Mouse (Mus musculus) urinary bladder, postnatal 14 days (tissue): ENCODE measurements around the gene Dnm2.

Experiments used
- DNase-seq: peaks from one replicate; pipeline ENCODE4 v3.0.0; 2021; ENCODE audit warnings: low spot score

Dnm2 gene

DNA sequence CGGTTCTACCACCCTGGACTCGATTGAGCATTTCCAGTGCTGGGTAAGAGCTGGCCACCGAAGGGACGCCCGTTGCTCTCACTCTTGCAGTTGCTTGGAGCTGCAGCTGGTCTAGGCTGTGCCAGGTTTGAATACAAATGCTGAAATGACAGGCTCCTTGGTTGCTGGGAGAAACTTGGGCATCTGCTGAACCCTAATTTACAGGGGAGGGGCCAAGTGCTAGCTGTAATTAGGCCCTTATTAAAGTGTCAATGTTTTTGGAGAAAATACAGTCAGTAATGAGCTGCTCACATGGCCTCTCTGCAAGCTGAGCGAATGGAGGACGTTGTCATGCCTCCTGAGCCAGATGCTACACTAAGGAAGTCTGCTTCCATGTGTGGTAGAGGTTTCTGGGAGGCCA lies 6.0 kb downstream of the Dnm2 start:
- DNase-seq, result no peak

- no peak for DNase-seq
Observed at GRCm38 (mm10) chr9:21432066-21432465, 7.4 kb downstream of the Dnm2 start.

DNA sequence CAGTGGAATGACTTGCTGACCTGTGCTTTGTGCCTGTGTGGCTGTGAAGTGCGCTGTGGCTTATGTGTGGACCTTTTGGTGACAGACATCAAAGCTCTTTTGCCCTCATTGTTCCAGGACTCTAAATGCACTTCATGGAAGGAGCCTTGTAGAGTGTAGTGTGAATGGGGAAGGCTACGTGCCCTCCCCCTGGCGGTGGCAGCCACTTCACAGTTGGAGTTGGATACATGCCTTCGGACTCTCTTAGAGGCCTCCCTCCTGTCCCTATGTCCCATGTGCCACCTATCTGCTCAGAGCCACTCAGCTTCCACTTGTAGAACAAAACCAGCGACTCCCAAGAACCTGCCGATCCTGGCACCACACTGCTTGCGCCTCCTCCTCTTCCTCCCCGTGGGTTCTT lies 9.1 kb downstream of the Dnm2 start:
- no peak for DNase-seq

GRCm38 (mm10) chr9:21434410-21434809 lies 9.7 kb downstream of the Dnm2 start:
- DNase-seq, result no peak

DNA sequence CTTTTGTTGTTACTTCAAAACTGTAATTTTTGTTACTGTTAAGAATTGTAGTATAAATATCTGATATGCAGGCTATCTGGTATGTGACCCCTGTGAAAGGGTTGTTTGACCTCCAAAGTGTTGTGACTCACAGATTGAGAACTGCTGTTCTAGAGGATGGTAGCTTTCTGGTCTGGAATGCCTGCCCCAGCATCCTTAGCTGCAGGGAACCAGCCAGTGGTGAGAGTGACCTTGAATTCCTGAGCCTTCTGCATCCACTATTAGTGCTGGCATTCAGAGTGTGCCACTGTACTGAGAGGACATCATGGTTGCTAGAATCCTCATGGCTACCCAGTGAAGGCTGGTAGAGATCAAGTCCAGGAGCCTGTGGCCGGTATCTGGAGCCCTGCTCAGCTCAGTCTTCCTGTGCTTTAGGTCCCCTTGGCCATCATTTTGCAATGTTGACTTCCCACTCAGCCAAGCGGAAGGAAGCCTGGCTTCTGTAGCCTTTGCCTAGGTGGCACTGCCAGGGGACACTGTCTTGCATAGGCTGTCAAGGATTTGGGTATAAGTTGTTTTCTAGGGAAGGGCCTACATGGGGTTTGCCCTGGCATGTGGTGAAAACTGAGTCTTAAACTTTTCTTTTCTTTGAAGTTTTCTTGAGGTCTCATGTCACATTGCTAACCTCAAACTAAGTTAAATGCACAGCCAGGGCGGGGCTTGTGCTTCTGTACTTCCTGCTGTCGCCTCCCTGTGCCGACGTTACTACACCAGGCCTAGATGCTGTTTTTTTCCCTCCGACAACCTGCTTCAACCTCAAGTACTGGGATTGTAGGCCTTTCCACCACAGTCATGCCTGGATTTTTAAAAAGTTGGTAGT lies 11.3 kb downstream of the Dnm2 start:
- no peak for DNase-seq

DNA sequence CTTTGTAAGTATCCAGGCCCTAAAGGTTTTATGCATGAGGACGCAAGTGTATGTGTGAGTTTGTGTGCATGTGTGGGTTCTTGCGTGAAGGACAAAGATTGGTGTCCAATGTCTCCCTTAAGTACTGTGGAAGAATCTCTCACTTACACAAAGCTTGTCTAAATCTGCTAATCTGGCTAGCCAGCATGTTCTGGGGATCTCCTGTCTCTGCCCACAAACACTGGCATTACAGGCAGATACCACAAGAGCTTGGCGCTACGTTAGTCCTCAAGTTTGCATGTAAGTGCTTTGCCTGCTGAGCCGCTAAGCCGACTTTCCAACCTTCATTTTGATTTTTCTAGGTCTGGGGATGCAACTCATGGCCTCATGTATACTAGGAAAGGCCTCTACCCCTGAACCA lies 12.9 kb downstream of the Dnm2 start:
- no peak for DNase-seq

GRCm38 (mm10) chr9:21438219-21438618 lies 13.5 kb downstream of the Dnm2 start:
- peak; percentile 34 for DNase-seq

DNA sequence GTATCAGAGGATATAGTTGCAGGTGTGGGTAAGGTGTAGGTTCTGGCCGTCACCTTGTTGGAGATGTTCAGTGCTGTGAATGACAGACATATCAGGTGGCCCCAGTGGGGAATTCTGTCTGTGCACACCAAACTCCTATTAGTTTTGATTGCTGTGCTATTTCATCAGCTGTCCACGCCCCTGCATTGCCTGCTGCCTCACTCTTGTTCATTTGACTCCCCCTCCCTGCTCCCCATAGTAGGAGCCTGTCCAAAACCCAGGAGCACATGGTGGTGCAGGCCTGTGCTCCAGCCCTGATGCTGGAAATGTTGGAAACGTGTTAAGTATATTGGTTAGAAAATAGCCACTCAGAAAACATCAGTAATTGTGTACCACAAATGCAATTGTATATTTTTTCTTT lies 14.7 kb downstream of the Dnm2 start:
- no peak for DNase-seq

DNA sequence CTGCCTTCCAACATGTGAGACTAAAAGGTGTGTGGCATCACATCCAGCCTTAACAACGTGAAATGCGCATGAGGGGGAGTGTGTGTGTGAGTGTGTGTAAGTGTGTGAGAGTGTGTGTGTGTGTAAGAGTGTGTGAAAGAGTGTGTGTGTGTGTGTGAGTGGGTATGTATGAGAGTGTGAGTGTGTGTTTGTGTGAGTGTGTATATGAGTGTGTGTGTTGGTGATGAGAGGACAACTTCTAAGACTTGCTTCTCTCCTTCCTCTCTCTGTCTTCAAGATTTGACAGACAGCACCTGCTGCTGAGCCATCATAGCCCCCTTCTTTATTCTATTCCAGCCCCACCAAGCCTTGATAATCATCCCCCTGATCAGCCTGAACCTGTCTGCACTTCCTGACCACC lies 15.2 kb downstream of the Dnm2 start:
- DNase-seq, result no peak

DNA sequence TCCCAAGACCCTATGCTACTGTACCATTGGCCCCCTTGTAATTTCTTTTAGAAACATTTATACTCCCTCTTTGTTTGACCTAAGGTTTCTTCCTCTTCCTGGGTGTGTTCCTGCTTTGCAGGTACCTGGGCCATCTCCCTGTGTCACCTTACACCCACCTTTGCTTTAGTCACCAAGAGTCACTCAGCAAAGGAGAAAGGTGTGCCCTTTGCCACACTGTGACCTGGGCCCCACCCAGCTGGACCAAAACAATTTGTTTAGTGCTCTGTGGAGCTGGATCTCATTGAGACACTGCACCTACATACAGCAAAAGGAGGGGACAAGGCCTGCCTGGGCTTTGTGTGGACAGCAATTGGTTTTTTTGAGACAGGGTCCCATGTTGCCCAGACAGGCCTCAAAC lies 15.7 kb downstream of the Dnm2 start:
- DNase-seq, result peak; percentile 29

GRCm38 (mm10) chr9:21443853-21444252 lies 19.1 kb downstream of the Dnm2 start:
- no peak for DNase-seq

DNA sequence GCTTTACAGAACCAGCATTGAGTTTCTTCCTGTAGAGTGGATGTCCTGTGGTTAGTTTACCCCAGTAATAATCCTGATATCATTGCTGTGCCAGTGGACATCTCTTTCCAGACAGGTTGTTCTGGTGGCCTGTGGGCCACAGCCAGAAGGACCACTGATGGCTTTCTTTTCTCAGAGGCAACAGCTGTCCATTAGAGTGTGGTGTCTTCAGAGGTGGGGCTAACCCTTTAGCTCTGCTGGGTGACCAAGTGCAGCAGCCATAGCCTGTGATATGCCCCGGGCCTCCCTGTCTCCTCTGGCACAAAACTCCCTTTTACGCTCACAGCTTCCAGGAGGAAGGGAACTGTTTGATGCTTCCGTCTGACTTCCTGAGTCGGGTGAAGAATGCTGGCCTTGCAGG lies 19.9 kb downstream of the Dnm2 start:
- DNase-seq, result no peak

GRCm38 (mm10) chr9:21445081-21445744 lies 20.5 kb downstream of the Dnm2 start:
- no peak for DNase-seq

DNA sequence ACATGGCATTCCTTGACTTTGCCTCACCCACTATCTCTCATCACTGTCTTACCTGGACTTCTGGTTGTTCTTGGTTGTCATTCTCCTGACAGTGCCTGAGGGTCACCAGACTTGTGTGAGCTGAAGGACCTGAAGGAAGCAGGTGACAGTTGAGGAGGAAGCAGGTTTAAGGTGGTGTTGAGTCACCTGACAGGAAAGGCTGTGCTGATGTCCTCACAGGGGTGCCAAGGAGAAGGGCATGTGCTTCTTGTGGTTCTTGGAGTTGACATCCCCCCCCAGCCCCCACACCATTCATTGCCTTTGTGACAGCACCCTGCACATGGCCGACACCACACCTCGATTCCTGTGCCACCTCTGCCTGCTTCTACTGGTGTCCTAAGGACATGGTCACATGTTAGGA lies 23.1 kb downstream of the Dnm2 start:
- no peak for DNase-seq

- DNase-seq, result no peak
Observed at GRCm38 (mm10) chr9:21449710-21450109, 25.0 kb downstream of the Dnm2 start.

DNA sequence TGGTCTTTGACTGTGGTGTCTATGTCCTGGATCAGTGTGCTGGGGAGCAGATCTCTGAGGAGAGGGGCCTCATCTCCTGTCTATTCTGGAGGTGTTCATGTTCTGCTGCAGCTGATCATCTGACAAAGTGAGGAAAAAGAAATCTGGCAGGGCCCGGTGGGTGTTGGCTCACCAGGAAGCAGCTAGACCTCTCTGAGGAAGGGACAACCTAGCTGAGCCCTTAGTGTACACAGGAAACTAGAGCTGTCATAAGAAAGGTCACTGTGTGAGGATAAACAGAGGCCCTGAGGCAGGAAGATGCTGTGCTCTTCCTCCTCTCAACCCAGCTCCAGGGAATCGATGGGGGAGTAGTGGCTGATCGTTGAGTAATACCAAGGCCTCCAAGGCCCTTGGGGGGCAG lies 25.6 kb downstream of the Dnm2 start:
- DNase-seq, result no peak

DNA sequence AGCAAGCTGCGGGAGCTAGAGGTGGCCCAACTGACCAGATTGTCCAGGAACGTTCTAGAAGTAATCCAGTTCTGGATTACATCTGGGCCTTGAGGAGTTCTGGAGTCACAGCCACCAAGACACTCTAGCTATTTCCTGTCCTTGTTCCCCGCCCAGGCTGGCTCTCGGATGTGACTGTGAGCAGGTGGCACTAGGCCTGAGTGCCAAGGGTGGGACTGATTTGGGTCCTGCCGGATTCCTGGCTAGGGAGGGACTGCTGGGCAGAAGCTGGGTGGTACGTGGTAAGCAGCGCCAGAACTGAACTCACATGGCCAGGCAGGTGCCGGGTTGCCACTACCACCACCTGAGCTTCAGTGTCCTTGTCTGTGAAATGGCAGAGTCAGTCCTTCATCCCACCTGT lies 26.7 kb downstream of the Dnm2 start:
- peak; percentile 69 for DNase-seq

- peak; percentile 43 for DNase-seq
Observed at GRCm38 (mm10) chr9:21451870-21452269, 27.2 kb downstream of the Dnm2 start.

DNA sequence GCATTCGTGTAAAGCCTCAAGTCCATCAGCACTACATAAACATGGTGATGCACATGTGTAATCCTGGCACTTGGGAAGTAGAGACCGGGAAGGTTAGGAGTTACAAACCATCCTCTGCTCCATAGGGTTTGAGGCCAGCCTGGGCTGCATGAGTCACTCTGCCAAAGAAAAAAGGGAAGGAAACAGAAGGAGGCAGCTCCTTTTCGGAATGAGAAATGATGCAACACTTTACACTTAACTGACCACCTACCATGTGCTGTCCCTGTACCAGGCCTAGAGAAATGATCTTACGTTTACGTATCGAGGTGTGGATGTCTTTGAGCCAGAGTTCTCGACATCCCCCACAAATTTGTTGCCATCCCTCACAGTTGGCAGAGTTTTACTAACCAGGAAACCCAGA lies 28.3 kb downstream of the Dnm2 start:
- DNase-seq, result no peak

GRCm38 (mm10) chr9:21453459-21453858 lies 28.8 kb downstream of the Dnm2 start:
- DNase-seq, result no peak

DNA sequence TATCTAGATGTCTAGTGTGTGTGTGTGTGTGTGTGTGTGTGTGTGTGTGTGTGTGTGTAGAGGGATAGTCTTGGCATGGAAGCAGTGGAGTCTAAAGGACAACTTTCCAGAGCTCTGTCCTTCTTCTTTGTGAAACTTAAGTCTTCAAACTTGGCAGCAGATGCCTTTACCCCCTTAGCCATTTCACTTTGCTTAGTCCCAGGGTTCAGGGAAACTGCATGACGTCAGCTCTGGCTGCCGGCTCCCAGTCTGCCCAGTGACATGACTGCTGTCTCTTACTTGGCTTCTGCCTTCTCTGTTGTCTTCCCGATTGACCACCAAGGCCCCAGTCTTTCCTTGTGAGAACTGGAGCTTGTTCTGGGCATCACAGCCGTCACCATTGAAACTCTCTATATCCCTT lies 29.8 kb downstream of the Dnm2 start:
- DNase-seq, result no peak

DNA sequence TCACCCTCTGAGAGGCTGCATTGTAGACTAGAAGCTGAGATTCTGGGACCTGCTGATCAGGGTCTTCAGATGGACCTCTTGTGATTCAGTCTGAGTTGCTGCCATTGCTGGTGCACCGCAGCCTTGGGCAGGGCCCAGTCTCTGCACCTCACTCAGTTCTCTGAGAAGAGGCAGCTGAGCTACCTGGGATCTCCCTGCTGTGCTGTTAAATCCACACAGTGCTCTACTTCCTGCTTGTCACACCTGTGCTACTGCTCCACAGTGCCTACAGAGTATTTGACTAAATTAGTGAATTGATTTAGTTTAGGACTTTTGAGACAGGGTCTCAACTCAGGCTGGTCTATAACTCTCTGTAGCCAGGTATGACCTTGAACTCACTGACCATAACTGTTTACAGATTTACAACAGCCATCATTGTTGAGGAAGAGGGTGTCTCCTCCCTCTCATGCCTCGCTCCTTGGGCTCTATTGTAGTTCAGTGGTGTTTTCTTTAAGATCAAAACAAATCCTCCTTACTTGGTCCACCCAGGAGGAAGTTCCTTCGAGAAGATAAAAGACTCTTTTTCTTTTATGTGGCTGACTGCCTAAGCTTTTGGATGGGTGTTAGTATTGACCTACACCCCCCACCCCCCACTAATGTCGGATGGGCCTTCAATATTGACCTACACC lies 30.5 kb downstream of the Dnm2 start:
- DNase-seq, result no peak

- DNase-seq, result no peak
Observed at GRCm38 (mm10) chr9:21456246-21456929, 31.7 kb downstream of the Dnm2 start.
